Mouse (Mus musculus) hindbrain, embryonic 16.5 days (tissue): ENCODE results near the gene Agap2. TPM values are rescaled to one million over a fixed set of nuclear protein-coding genes. Genes with fewer than 3 reads are reported as not detected.

Experiments used
- ATAC-seq: fragments of 200-750 bp; cut with Nextera tagmentation; 2 replicates; pipeline ENCODE4 v1.8.0; 2017; ENCODE audit warnings: moderate TSS enrichment, moderate library complexity
- H3K27ac ChIP-seq: fragments of 300-500 bp; sonication (generic); 2 replicates; pipeline ENCODE4 v1.5.1; 2014; ENCODE audit warnings: low read depth, mild to moderate bottlenecking, control low read depth, low read length, moderate library complexity
- H3K27me3 ChIP-seq: fragments of 300-500 bp; sonication (generic); replicated peaks from 2 replicates; pipeline ENCODE4 v1.6.1; 2014; ENCODE audit warnings: low read length; ENCODE audit not compliant: control insufficient read depth, insufficient read depth
- H3K36me3 ChIP-seq: fragments of 300-500 bp; sonication (generic); 2 replicates; pipeline ENCODE4 v1.6.1; 2014; ENCODE audit warnings: mild to moderate bottlenecking, low read length, moderate library complexity, mixed read lengths; ENCODE audit not compliant: control insufficient read depth, insufficient read depth
- H3K4me1 ChIP-seq: fragments of 300-500 bp; sonication (generic); 2 replicates; pipeline ENCODE4 v1.6.1; 2014; ENCODE audit warnings: low read depth, low read length; ENCODE audit not compliant: control insufficient read depth, insufficient read depth
- H3K4me2 ChIP-seq: fragments of 300-500 bp; sonication (generic); 2 replicates; pipeline ENCODE4 v1.6.1; 2014; ENCODE audit warnings: mild to moderate bottlenecking, low read length, control low read depth, moderate library complexity
- H3K4me3 ChIP-seq: fragments of 300-500 bp; sonication (generic); 2 replicates; pipeline ENCODE4 v1.5.1; 2014; ENCODE audit warnings: mild to moderate bottlenecking, low read length, control low read depth, moderate library complexity
- H3K9ac ChIP-seq: fragments of 300-500 bp; sonication (generic); 2 replicates; pipeline ENCODE4 v1.6.1; 2014; ENCODE audit warnings: low read depth, mild to moderate bottlenecking, control low read depth, low read length, moderate library complexity
- H3K9me3 ChIP-seq: fragments of 300-500 bp; sonication (generic); 2 replicates; pipeline ENCODE4 v1.6.1; 2014; ENCODE audit warnings: mild to moderate bottlenecking, low read length, moderate library complexity; ENCODE audit not compliant: control insufficient read depth
- WGBS: fragments of 180-500 bp; shearing (Covaris S2); extraction: QIAGEN DNeasy Blood & Tissue Kit; methylation state at CpG from one replicate; pipeline ENCODE4 v1.1.7; 2014; 5-methylcytosine and 5-hydroxymethylcytosine counted together
- polyA plus RNA-seq: library from polyadenylated mRNA; unstranded; fragments of >200 nt; fragmentation: Nextera tagmentation; extraction: Ambion mirVana; gene quantifications from 2 replicates; pipeline ENCODE4 v1.2.1, GENCODE M21; 2015

Gene Agap2
- polyA plus RNA-seq = 3.4 and 4.2 TPM in 2 replicates

- no peak within 1 kb of the TSS for H3K4me3 ChIP-seq
- peaks cover 17% of the 10 kb centered on the region for H3K4me1 ChIP-seq
- H3K36me3 ChIP-seq = no peaks in the 10 kb centered on the region
- H3K9ac ChIP-seq = no peak within 1 kb of the TSS; the same call in 1 of the 2 replicates
- WGBS = 63% methylated on average over 9 of the region's 9 CpGs
- H3K27ac ChIP-seq = no peak within 1 kb of the TSS
- H3K27me3 ChIP-seq = no peaks in the 10 kb centered on the region
- ATAC-seq = no peak
- H3K4me2 ChIP-seq = no peak within 1 kb of the TSS
- H3K9me3 ChIP-seq = no peaks in the 10 kb centered on the region
Observed at GRCm38 (mm10) chr10:127075080-127075479, at the start of gene Agap2. Agap2 (plus strand) TSS chr10:127075284.

- peak within 1 kb of the TSS; percentile 83 for H3K27ac ChIP-seq
- no peaks in the 10 kb centered on the region for H3K27me3 ChIP-seq
- peak; percentile 89 for ATAC-seq
- peak within 1 kb of the TSS; percentile 92 for H3K9ac ChIP-seq
- peak within 1 kb of the TSS; percentile 93 for H3K4me3 ChIP-seq
- H3K36me3 ChIP-seq = peaks cover 11% of the 10 kb centered on the region
- H3K4me2 ChIP-seq = peak within 1 kb of the TSS; percentile 84
- WGBS = 6% methylated on average over 46 of the region's 56 CpGs
- H3K4me1 ChIP-seq = peaks cover 6% of the 10 kb centered on the region
- no peaks in the 10 kb centered on the region for H3K9me3 ChIP-seq
Observed at GRCm38 (mm10) chr10:127030336-127031296, 44.5 kb upstream of the Agap2 start, which contains the start of gene Tsfm. Tsfm (minus strand) TSS chr10:127030840.

GRCm38 (mm10) chr10:127033301-127033741 is 41.8 kb upstream of the Agap2 start:
- ATAC-seq = no peak
- Histone ChIP-seq H3K4me1 (peaks cover 6% of the 10 kb centered on the region), H3K9ac (no peak overlapping the region), H3K4me2 (no peak overlapping the region), H3K36me3 (peaks cover 3% of the 10 kb centered on the region; the same call in 1 of the 2 replicates), H3K9me3 (no peaks in the 10 kb centered on the region), H3K4me3 (no peak overlapping the region), H3K27ac (no peak overlapping the region), H3K27me3 (no peaks in the 10 kb centered on the region; the same call in 1 of the 2 replicates)
- 86% methylated on average over 8 of the region's 8 CpGs for WGBS

GRCm38 (mm10) chr10:127036273-127036672 is 38.8 kb upstream of the Agap2 start:
- no peak overlapping the region for H3K4me3 ChIP-seq
- WGBS = 85% methylated on average over 12 of the region's 12 CpGs

GRCm38 (mm10) chr10:127037641-127038040 is 37.4 kb upstream of the Agap2 start:
- H3K9me3 ChIP-seq = no peaks in the 10 kb centered on the region
- 67% methylated on average over 12 of the region's 12 CpGs for WGBS

More at GRCm38 (mm10) chr10:127036273-127036672, 38.8 kb upstream of the Agap2 start:
- H3K4me2 ChIP-seq = no peak overlapping the region
- no peaks in the 10 kb centered on the region for H3K9me3 ChIP-seq
- H3K4me1 ChIP-seq = peaks cover 5% of the 10 kb centered on the region
- no peaks in the 10 kb centered on the region for H3K36me3 ChIP-seq
- ATAC-seq = no peak
- no peak overlapping the region for H3K9ac ChIP-seq
- H3K27ac ChIP-seq = no peak overlapping the region
- H3K27me3 ChIP-seq = peaks cover 4% of the 10 kb centered on the region

GRCm38 (mm10) chr10:127040569-127041214 is 34.4 kb upstream of the Agap2 start:
- peaks cover 4% of the 10 kb centered on the region for H3K27me3 ChIP-seq
- WGBS = 2% methylated on average over 20 of the region's 20 CpGs

More at GRCm38 (mm10) chr10:127037641-127038040, 37.4 kb upstream of the Agap2 start:
- peaks cover 4% of the 10 kb centered on the region for H3K27me3 ChIP-seq
- no peak overlapping the region for H3K4me2 ChIP-seq
- peaks cover 10% of the 10 kb centered on the region for H3K4me1 ChIP-seq
- no peak for ATAC-seq
- H3K27ac ChIP-seq = no peak overlapping the region
- H3K36me3 ChIP-seq = no peaks in the 10 kb centered on the region
- H3K4me3 ChIP-seq = no peak overlapping the region
- H3K9ac ChIP-seq = no peak overlapping the region

GRCm38 (mm10) chr10:127041274-127041766 is 33.8 kb upstream of the Agap2 start, which contains the start of the genes Mettl1 and Eef1akmt3:
Mettl1 (plus strand) TSS chr10:127041414.
Eef1akmt3 (minus strand) TSS chr10:127041513.
- peak; percentile 76 for ATAC-seq
- Histone ChIP-seq H3K4me1 (peaks cover 13% of the 10 kb centered on the region), H3K9me3 (no peaks in the 10 kb centered on the region), H3K36me3 (0 out of 2 replicates have a peak, but pooled peaks cover 4% of the 10 kb centered on the region), H3K9ac (peak within 1 kb of the TSS; percentile 70), H3K27me3 (peaks cover 4% of the 10 kb centered on the region), H3K4me2 (peak within 1 kb of the TSS; percentile 98), H3K4me3 (peak within 1 kb of the TSS; percentile 96), H3K27ac (peak within 1 kb of the TSS; percentile 67)
- WGBS = 0% methylated on average over 23 of the region's 28 CpGs

More at GRCm38 (mm10) chr10:127040569-127041214, 34.4 kb upstream of the Agap2 start:
- Histone ChIP-seq H3K9me3 (no peaks in the 10 kb centered on the region), H3K4me3 (peak overlapping the region; percentile 96), H3K4me1 (peaks cover 13% of the 10 kb centered on the region), H3K27ac (peak overlapping the region; percentile 25; the same call in 1 of the 2 replicates), H3K9ac (peak overlapping the region; percentile 70), H3K36me3 (0 out of 2 replicates have a peak, but pooled peaks cover 4% of the 10 kb centered on the region), H3K4me2 (peak overlapping the region; percentile 98)
- peak; percentile 3; the same call in 1 of the 2 replicates for ATAC-seq

GRCm38 (mm10) chr10:127041774-127042338 is 33.2 kb upstream of the Agap2 start:
- Histone ChIP-seq H3K27ac (peak overlapping the region; percentile 67), H3K9me3 (no peaks in the 10 kb centered on the region), H3K4me2 (peak overlapping the region; percentile 98), H3K4me3 (peak overlapping the region; percentile 96), H3K27me3 (peaks cover 4% of the 10 kb centered on the region), H3K36me3 (0 out of 2 replicates have a peak, but pooled peaks cover 4% of the 10 kb centered on the region), H3K9ac (peak overlapping the region; percentile 70), H3K4me1 (peaks cover 13% of the 10 kb centered on the region)
- under 1% methylated on average over 44 of the region's 44 CpGs for WGBS
- peak; percentile 89 for ATAC-seq
